Mouse (Mus musculus) skeletal muscle tissue, adult 2 months (tissue): ENCODE results near the gene Padi2.
A peak's percentile ranks its signal among the peaks of the same experiment; 100 is the strongest.

Source experiments
- DNase-seq: peaks from one replicate; pipeline ENCODE4 v3.0.0-alpha.2; 2012; ENCODE audit warnings: low read depth, low spot score

The Padi2 gene

DNA sequence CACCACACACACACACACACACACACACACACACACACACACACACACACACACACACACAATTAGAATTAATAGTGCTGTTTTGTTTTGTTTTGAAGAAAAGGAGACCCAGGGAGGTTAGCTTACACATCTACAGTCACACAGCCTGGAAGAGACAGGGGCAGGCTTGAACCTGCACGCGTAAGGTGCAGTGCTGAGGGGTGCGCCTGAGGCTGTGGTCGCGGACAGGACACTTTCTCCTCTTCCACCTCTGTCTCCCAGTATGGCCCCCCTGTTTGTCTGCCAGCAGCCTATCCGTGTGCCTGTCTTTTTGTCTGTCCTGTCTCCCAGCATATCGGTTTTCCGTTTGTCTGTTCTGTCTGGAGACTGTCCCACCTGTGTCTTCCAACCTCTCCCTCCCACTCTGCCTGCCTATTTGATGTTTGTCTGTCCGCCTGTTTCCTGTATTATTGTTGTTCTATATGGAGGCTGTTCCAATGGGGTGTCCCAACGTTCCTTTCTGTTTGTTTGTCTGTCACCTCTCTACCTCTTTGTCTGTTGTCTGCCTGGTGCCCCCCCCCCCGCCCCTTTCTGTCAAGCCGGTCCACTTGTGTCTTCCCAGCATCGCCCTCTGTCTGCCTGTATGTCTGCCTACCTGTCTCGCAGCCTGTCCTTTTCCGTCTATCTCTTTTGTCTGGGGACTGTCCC, 80.0 kb downstream of the Padi2 start:
- DNase-seq: no peak

DNA sequence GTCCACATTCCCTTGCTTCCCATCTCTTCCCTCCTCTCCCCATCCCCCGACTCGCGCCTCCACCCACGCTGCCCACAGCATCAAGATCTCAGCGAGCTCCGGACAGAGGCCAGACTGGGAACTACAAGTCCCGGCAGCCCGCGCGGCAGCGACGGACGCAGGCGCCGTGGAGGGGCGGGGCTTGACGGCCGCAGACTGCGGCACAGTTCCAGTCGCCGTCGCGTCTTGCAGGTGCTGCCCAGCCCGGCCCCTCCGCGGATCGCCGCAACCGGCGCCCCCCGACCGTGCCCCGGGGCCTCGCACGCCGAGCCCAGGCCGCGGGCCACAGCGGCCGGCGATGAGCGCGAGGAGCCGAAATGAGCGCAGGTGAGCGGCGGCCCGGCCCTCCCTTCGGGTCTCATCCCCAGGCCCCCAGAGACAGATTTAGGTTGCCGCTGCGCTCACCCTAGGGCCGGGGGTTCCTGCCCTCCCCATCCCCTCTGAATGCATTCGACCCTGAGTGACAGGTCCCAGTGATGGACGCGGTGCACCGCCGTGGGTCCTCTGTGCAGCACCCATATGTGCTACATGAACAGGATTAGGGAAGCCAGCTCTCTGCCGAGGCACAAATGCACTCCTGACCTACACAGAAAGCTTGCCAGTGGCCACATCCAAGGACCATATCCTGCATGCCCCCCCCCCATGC, 80.7 kb downstream of the Padi2 start, which contains the start of gene Atp13a2:
TSS of gene Atp13a2 (plus strand) at position 163 of the 685 bp plus-strand sequence.
- DNase-seq: peak; percentile 74

DNA sequence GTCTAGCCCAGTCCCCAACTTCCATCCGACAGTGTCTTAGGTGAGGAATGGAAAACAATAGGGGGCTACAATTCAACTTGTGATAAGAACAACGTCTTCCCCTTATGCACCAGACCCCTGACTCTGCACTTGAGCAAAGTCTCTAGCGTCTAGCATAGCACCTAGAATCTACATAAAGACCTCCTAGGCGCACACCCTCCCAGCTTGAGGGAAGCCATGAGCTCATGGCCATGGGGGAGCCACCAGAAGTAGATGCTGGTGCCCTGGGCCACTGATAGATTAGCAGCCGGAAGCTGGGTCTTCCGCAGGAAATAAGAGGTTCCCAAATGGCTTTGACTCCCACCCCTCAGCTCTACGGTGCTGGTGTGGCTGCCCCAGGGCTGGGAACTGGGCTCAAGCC, 81.3 kb downstream of the Padi2 start:
- no peak for DNase-seq

DNA sequence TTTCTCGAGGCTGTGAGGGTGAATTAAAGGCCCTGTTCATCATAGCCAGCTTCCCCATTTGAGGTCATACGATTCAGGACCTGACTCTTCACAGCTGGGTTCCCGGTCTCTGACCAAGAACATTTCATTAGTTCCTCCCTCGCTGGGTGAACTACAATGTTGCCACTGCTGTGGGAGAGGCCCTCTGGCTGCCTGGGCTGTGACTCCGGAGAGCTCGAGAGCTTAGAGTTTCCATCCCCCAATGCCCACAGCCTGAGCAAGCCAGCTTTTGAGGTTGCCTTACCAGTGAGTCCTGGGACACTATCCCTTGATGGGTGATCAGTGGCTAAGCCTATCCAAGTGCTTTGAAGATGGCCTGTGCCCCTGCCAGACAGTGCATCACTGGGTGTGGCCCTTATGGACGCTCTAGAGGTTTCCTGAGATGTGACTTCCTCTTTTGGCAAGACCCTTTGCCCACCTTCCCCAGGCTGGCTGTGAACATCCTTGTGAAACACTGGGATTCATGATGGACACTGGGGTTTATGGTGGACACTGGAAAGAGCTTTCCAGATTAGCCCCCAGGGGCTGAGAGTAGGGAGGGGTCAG, 82.7 kb downstream of the Padi2 start:
- DNase-seq: no peak

DNA sequence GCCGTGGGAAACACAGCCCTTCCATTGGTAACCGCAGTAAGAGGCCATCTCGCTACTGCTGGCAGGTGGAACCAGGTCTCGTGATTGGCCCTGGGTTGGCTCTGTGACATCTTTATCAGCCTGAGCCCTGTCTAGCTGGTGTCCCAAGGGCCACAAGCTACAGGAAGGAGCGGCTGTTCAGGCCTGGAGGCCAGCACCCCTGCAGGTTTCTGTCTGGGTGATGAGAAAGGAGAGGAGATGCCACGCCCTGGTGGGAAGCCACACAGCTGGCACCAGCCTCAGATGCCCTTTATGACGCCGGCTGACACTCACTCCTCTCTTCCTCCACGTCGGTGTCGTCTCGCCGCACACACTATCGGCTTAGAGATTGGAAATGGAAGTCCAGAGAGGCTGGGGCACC, 83.3 kb downstream of the Padi2 start:
- no peak for DNase-seq

DNA sequence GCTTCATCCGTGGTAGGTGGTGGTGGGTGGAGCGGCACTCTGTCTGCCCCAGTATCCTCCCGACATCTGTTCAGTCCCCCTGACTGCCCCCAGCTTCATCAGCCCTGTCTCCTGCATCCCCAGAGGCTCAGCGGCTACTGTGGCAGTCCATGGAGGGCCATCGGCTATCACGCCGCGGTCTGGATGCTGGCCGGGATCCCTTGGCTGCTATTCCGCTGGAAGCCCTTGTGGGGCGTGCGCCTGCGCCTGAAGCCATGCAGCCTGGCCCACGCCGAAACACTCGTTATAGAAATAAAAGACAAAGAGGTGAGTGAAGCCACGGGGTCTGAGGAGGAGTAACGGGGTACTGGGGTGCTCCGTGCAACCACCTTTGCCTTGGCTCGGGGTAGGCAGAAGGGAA, 86.1 kb downstream of the Padi2 start:
- no peak for DNase-seq

DNA sequence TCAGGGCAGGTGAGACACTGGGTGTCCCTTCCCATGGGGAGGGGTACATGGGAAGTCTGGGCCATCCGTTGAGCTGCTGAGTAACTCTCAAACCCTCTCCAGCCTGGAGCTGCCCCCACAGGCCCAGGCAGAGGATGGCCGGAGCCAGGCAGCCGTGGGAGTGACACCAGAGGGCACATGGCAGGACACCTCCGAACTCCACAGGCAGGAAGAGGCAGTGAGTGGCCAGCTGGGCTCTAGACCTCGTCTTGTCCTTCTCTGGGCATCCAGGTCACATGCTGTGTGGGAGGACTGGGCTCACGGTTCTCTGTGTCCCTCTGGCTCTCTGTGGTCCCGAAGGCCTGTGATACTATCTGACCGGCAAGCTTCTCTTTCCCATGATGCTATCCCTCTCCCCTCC, 87.7 kb downstream of the Padi2 start:
- DNase-seq: no peak

DNA sequence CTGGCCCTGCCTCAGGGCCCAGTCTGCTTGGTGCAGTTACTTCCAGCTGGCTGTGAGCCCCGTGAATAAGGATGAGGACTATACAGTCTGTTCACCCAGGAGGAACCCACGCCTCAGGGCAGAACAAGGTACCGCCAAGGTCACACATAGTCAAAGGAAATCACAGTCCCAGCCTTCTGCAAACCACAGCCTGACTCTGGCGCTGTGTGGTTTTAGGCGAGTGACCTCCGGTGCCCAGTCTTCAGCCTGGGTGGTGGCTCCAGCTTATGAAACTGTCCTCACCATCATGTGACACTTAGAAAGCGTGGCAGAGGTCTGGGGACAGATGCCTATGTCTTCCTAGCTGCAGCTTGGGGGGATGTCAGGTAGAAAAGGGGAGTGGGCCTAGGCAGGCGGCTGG, 89.7 kb downstream of the Padi2 start:
- no peak for DNase-seq

DNA sequence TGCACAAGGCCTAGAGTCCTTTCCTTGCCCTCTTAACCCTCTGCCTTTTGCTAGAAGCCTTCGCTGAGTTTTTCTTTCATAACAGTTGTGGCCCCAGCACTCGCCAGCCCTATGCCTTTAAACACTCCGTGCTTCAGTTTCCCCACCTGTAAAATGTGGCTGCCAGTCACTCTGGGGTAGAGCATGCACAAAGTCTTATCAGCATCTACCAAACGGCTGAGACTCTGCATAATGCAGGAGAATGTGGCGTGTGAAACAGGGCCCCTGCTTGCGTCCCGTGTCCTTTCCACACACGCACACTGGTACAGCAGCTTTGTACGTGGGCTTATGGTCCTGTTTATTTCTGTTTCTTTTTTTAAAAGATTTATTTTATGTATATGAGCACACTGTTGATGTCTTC, 90.7 kb downstream of the Padi2 start:
- no peak for DNase-seq
